Mouse (Mus musculus): ENCODE data around the gene Ano10. TPM values are rescaled to one million over a fixed set of nuclear protein-coding genes. Genes with fewer than 3 reads are reported as not detected.

The Ano10 gene
- polyA plus RNA-seq, 1 experiment, result 42.2 TPM

- H3K4me3 ChIP-seq (ENCODE audit: insufficient read depth, low read depth, low read length), result no peak overlapping the region
- H3K4me1 ChIP-seq (ENCODE audit: control insufficient read depth, insufficient read depth, insufficient read length, low read length), result no peaks in the 10 kb centered on the region
- H3K27ac ChIP-seq (replicated peaks; ENCODE audit: low read depth, low read length), result no peak overlapping the region
These were observed 17.6 kb downstream of the Ano10 start for GRCm38 (mm10) chr9:122276665-122277064.

- Histone ChIP-seq H3K27ac (replicated peaks; ENCODE audit: low read depth, low read length) (no peak overlapping the region), H3K4me3 (ENCODE audit: insufficient read depth, low read depth, low read length) (no peak overlapping the region), H3K4me1 (ENCODE audit: control insufficient read depth, insufficient read depth, insufficient read length, low read length) (no peaks in the 10 kb centered on the region)
These were observed 18.1 kb downstream of the Ano10 start for GRCm38 (mm10) chr9:122276134-122276533.

- H3K27ac ChIP-seq (replicated peaks; ENCODE audit: low read depth, low read length), result no peak overlapping the region
- H3K4me3 ChIP-seq (ENCODE audit: insufficient read depth, low read depth, low read length), result no peak overlapping the region
- H3K4me1 ChIP-seq (ENCODE audit: control insufficient read depth, insufficient read depth, insufficient read length, low read length), result no peaks in the 10 kb centered on the region
These were observed 19.9 kb downstream of the Ano10 start for GRCm38 (mm10) chr9:122274346-122274745.

- no peak overlapping the region for H3K27ac ChIP-seq (replicated peaks; ENCODE audit: low read depth, low read length)
- no peak overlapping the region for H3K4me3 ChIP-seq (ENCODE audit: insufficient read depth, low read depth, low read length)
These were observed 20.3 kb downstream of the Ano10 start for GRCm38 (mm10) chr9:122273879-122274278.

GRCm38 (mm10) chr9:122271866-122272265 is 22.4 kb downstream of the Ano10 start:
- no peak overlapping the region for H3K27ac ChIP-seq (replicated peaks; ENCODE audit: low read depth, low read length)
- H3K4me3 ChIP-seq (ENCODE audit: insufficient read depth, low read depth, low read length), result no peak overlapping the region

More at GRCm38 (mm10) chr9:122273879-122274278, 20.3 kb downstream of the Ano10 start:
- H3K4me1 ChIP-seq (ENCODE audit: control insufficient read depth, insufficient read depth, insufficient read length, low read length), result no peaks in the 10 kb centered on the region

GRCm38 (mm10) chr9:122271318-122271717 is 22.9 kb downstream of the Ano10 start:
- Histone ChIP-seq H3K27ac (replicated peaks; ENCODE audit: low read depth, low read length) (no peak overlapping the region), H3K4me3 (ENCODE audit: insufficient read depth, low read depth, low read length) (no peak overlapping the region), H3K4me1 (ENCODE audit: control insufficient read depth, insufficient read depth, insufficient read length, low read length) (no peaks in the 10 kb centered on the region)

More at GRCm38 (mm10) chr9:122271866-122272265, 22.4 kb downstream of the Ano10 start:
- H3K4me1 ChIP-seq (ENCODE audit: control insufficient read depth, insufficient read depth, insufficient read length, low read length), result no peaks in the 10 kb centered on the region

GRCm38 (mm10) chr9:122270913-122271312 is 23.3 kb downstream of the Ano10 start:
- no peak overlapping the region for H3K4me3 ChIP-seq (ENCODE audit: insufficient read depth, low read depth, low read length)
- H3K4me1 ChIP-seq (ENCODE audit: control insufficient read depth, insufficient read depth, insufficient read length, low read length), result no peaks in the 10 kb centered on the region
- no peak overlapping the region for H3K27ac ChIP-seq (replicated peaks; ENCODE audit: low read depth, low read length)

GRCm38 (mm10) chr9:122269256-122270041 is 24.8 kb downstream of the Ano10 start:
- Histone ChIP-seq H3K4me3 (ENCODE audit: insufficient read depth, low read depth, low read length) (no peak overlapping the region), H3K27ac (replicated peaks; ENCODE audit: low read depth, low read length) (no peak overlapping the region), H3K4me1 (ENCODE audit: control insufficient read depth, insufficient read depth, insufficient read length, low read length) (no peaks in the 10 kb centered on the region)

- Histone ChIP-seq H3K27ac (replicated peaks; ENCODE audit: low read depth, low read length) (no peak overlapping the region), H3K4me1 (ENCODE audit: control insufficient read depth, insufficient read depth, insufficient read length, low read length) (no peaks in the 10 kb centered on the region), H3K4me3 (ENCODE audit: insufficient read depth, low read depth, low read length) (no peak overlapping the region)
These were observed 28.6 kb downstream of the Ano10 start for GRCm38 (mm10) chr9:122265526-122266210.

- Histone ChIP-seq H3K4me3 (ENCODE audit: insufficient read depth, low read depth, low read length) (no peak overlapping the region), H3K4me1 (ENCODE audit: control insufficient read depth, insufficient read depth, insufficient read length, low read length) (no peaks in the 10 kb centered on the region), H3K27ac (replicated peaks; ENCODE audit: low read depth, low read length) (no peak overlapping the region)
These were observed 31.1 kb downstream of the Ano10 start for GRCm38 (mm10) chr9:122263140-122263539.

GRCm38 (mm10) chr9:122254386-122254785 is 39.8 kb downstream of the Ano10 start:
- Histone ChIP-seq H3K4me1 (ENCODE audit: control insufficient read depth, insufficient read depth, insufficient read length, low read length) (no peaks in the 10 kb centered on the region), H3K4me3 (ENCODE audit: insufficient read depth, low read depth, low read length) (no peak overlapping the region), H3K27ac (replicated peaks; ENCODE audit: low read depth, low read length) (no peak overlapping the region)

- Histone ChIP-seq H3K4me3 (ENCODE audit: insufficient read depth, low read depth, low read length) (no peak overlapping the region), H3K4me1 (ENCODE audit: control insufficient read depth, insufficient read depth, insufficient read length, low read length) (no peaks in the 10 kb centered on the region), H3K27ac (replicated peaks; ENCODE audit: low read depth, low read length) (no peak overlapping the region)
These were observed 42.1 kb downstream of the Ano10 start for GRCm38 (mm10) chr9:122252113-122252512.

- no peak overlapping the region for H3K4me3 ChIP-seq (ENCODE audit: insufficient read depth, low read depth, low read length)
- H3K4me1 ChIP-seq (ENCODE audit: control insufficient read depth, insufficient read depth, insufficient read length, low read length), result no peaks in the 10 kb centered on the region
- no peak overlapping the region for H3K27ac ChIP-seq (replicated peaks; ENCODE audit: low read depth, low read length)
These were observed 46.1 kb downstream of the Ano10 start for GRCm38 (mm10) chr9:122248168-122248567.

GRCm38 (mm10) chr9:122247430-122248027 is 46.7 kb downstream of the Ano10 start:
- H3K4me1 ChIP-seq (ENCODE audit: control insufficient read depth, insufficient read depth, insufficient read length, low read length), result no peaks in the 10 kb centered on the region
- no peak overlapping the region for H3K27ac ChIP-seq (replicated peaks; ENCODE audit: low read depth, low read length)
- H3K4me3 ChIP-seq (ENCODE audit: insufficient read depth, low read depth, low read length), result no peak overlapping the region

- Histone ChIP-seq H3K4me1 (ENCODE audit: control insufficient read depth, insufficient read depth, insufficient read length, low read length) (no peaks in the 10 kb centered on the region), H3K27ac (replicated peaks; ENCODE audit: low read depth, low read length) (no peak overlapping the region), H3K4me3 (ENCODE audit: insufficient read depth, low read depth, low read length) (no peak overlapping the region)
These were observed 48.3 kb downstream of the Ano10 start for GRCm38 (mm10) chr9:122245879-122246278.

Data from brown adipose tissue, adult 24 weeks (tissue).